Mouse (Mus musculus) thymus, adult 2 months (tissue): ENCODE results near the gene Ints3. TPM values are rescaled to one million over a fixed set of nuclear protein-coding genes. Genes with fewer than 3 reads are reported as not detected.

Experiments used
- DNase-seq: peaks from one replicate; pipeline ENCODE4 v3.0.0; 2021
- H3K27ac ChIP-seq: fragments of 200-500 bp; 2 replicates; pipeline ENCODE4 v1.5.1; 2012; ENCODE audit warnings: low read length, control low read depth; ENCODE audit not compliant: control insufficient read depth, insufficient read depth
- H3K27me3 ChIP-seq: fragments of 200-500 bp; 2 replicates; pipeline ENCODE4 v1.6.1; 2012; ENCODE audit warnings: mild to moderate bottlenecking, low read length, moderate library complexity, mixed read lengths; ENCODE audit not compliant: control insufficient read depth, insufficient read depth
- H3K36me3 ChIP-seq: fragments of 200-500 bp; 2 replicates; pipeline ENCODE4 v1.6.1; 2012; ENCODE audit warnings: mild to moderate bottlenecking, low read length, moderate library complexity; ENCODE audit not compliant: control insufficient read depth, insufficient read depth
- H3K4me1 ChIP-seq: fragments of 200-500 bp; replicated peaks from 2 replicates; pipeline ENCODE4 v1.6.1; 2012; ENCODE audit warnings: low read length; ENCODE audit not compliant: control insufficient read depth, insufficient read depth
- H3K4me3 ChIP-seq: fragments of 200-500 bp; 2 replicates; pipeline ENCODE4 v1.5.1; 2012; ENCODE audit warnings: mild to moderate bottlenecking, low read length, control low read depth, moderate library complexity; ENCODE audit not compliant: control insufficient read depth, insufficient read depth
- CTCF ChIP-seq: fragments of 200-500 bp; IDR thresholded peaks from 2 replicates; pipeline ENCODE4 v1.5.1; 2012; ENCODE audit warnings: mild to moderate bottlenecking, control low read depth, low read length, moderate library complexity, borderline replicate concordance; ENCODE audit not compliant: control insufficient read depth, poor library complexity, insufficient read depth; ENCODE audit errors: extremely low read depth
- POLR2A ChIP-seq: fragments of 200-500 bp; IDR thresholded peaks from 2 replicates; pipeline ENCODE4 v1.6.1; 2012; ENCODE audit warnings: mild to moderate bottlenecking, low read length, control low read depth, moderate library complexity; ENCODE audit not compliant: control insufficient read depth, poor library complexity, insufficient read depth; ENCODE audit errors: extremely low read depth
- WGBS: fragments of 180-500 bp; shearing (Covaris S2); methylation state at CpG from one replicate; pipeline ENCODE4 v1.1.7; 2018; 5-methylcytosine and 5-hydroxymethylcytosine counted together
- polyA plus RNA-seq: library from polyadenylated mRNA; depleted of rRNA; stranded (reverse); fragments of >200 nt; gene quantifications from 2 replicates; pipeline ENCODE4 v1.2.3, GENCODE M21; 2012

The Ints3 gene
- polyA plus RNA-seq, 1 experiment = 46.2 TPM

DNA sequence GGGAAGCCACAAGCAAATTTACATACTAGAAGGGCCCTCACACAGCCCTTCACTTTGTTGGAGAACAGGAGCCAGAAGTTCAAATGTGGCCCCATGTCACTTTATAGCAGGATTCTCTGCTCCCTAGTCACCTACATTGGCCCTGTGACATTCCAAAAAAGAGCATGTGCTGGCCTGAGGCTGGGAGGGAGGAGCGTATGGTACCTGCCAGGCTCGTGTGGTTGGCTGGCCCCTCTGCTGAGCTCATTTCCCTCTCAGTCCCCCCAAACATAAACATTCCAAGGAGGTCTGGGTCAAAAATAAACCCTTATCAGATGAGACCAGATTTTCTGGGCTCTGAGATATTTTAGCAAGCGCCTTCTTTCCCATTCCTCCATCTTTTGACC is 20.4 kb downstream of the Ints3 start:
- 95% methylated on average over 3 of the region's 3 CpGs for WGBS
- TF ChIP-seq CTCF (no peak), POLR2A (no peak)
- H3K27me3 ChIP-seq = no peaks in the 10 kb centered on the region
- no peak for DNase-seq
- H3K27ac ChIP-seq = no peak overlapping the region
- peaks cover 36% of the 10 kb centered on the region for H3K36me3 ChIP-seq
- no peak overlapping the region for H3K4me3 ChIP-seq
- H3K4me1 ChIP-seq = no peaks in the 10 kb centered on the region

DNA sequence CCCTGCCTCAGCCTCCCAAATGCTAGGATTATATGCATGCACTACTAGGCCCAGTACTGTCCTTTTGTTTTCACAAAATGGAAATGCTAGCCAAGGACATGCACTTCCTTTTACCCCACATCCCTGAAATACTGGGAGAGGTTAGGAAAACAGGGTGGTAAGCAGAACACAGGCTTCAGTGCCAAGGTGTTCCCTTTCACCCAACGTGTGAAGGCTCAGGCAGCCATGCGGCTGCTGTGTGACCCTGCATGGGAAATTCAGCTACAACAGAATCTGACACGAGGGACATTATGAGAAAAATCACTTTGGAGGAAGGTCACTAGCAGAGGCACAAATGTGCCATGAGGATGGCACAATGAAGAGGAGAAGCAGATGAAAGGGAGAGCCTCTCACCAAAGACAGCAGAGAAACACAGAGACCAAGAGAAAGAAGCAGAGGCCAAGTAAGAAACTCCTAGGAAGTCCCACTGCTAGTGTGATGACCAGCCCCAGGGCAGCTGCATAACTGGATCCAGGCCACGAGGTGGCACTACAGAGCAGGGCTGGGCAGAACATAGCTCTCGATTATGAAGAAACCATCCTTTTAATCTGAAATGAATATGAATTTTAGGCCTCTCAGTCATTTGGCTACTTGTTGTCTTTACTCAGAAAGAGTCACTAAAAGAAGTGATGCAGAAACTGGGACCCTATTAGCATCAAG is 21.0 kb downstream of the Ints3 start:
- 55% methylated on average over 5 of the region's 5 CpGs for WGBS
- H3K36me3 ChIP-seq = peaks cover 38% of the 10 kb centered on the region
- peak; percentile 64 for DNase-seq
- no peaks in the 10 kb centered on the region for H3K4me1 ChIP-seq
- no peak overlapping the region for H3K4me3 ChIP-seq
- no peak overlapping the region for H3K27ac ChIP-seq
- no peaks in the 10 kb centered on the region for H3K27me3 ChIP-seq
- TF ChIP-seq POLR2A (no peak), CTCF (peak; percentile 77; the same call in 1 of the 2 replicates)

DNA sequence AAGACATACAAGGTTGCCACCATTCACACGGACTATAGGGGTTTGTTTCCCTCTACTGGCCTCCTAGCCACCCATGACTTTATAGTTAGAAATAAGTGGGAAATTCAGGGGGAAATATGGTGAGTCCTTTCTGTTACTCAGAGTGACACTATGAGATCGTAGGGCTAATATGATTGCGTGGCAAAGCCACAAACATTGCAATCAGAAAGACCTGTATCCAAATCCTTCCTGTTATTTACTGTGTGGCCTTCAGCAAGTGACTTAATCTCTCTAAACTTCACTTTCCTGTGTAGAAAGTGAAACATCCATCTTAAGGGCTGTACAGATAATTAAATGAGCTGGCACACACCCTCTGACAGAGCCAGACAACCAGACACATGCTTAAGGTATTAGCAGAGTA is 24.7 kb downstream of the Ints3 start:
- TF ChIP-seq POLR2A = no peak
- no peak for TF ChIP-seq CTCF
- DNase-seq = no peak
- no peak overlapping the region for H3K4me3 ChIP-seq
- H3K27me3 ChIP-seq = no peaks in the 10 kb centered on the region
- no peaks in the 10 kb centered on the region for H3K4me1 ChIP-seq
- no peak overlapping the region for H3K27ac ChIP-seq
- WGBS = 72% methylated on average over 3 of the region's 3 CpGs
- peaks cover 48% of the 10 kb centered on the region for H3K36me3 ChIP-seq

- H3K4me3 ChIP-seq = no peak overlapping the region
- H3K36me3 ChIP-seq = peaks cover 62% of the 10 kb centered on the region
- TF ChIP-seq CTCF (no peak), POLR2A (no peak)
- WGBS = 98% methylated on average over 5 of the region's 5 CpGs
- no peak for DNase-seq
- H3K4me1 ChIP-seq = no peaks in the 10 kb centered on the region
- H3K27ac ChIP-seq = no peak overlapping the region
- H3K27me3 ChIP-seq = no peaks in the 10 kb centered on the region
These were observed 27.0 kb downstream of the Ints3 start for GRCm38 (mm10) chr3:90406414-90406813.

DNA sequence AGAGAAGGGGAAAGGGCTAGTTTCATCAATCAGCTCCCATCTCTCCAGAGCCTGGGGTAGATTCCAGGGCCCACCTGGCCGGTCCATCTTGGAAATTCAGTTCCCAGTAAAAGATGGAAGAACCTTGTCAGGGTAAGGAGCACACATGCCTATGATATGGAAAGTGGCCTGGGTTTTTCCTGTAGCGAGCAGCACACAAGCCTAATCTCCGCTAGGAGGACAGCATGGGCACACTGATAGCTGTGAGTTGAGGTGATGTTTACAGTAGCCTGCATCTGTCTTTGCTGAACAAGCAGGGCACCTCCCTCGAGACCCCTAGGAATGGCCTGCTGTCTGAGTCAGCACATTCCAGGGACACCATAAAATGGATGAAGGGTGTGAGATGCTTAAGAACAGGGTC is 28.8 kb downstream of the Ints3 start:
- DNase-seq = no peak
- H3K27ac ChIP-seq = no peak overlapping the region
- H3K36me3 ChIP-seq = peaks cover 80% of the 10 kb centered on the region
- H3K4me1 ChIP-seq = no peaks in the 10 kb centered on the region
- no peak overlapping the region for H3K4me3 ChIP-seq
- TF ChIP-seq CTCF (no peak), POLR2A (no peak)
- over 99% methylated on average over 4 of the region's 4 CpGs for WGBS
- no peaks in the 10 kb centered on the region for H3K27me3 ChIP-seq

DNA sequence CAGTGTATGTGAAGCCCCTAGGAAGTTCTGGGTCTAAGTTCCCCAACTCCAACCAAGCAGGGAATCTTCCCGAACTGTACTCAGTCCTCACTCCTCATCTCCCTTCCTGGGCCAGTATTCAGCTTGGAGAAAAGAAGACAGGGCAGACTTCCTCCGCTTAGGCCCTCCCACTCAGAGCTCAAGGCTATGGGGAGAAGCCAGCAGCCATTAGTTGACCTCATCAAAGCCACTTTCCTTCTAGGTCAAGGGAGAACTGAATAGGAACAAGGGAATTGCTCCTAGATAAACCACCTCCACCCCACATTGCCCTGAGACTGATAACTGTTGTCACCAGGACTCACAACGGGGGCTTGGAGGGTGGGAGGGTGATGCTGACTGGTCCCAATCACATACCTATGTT is 29.3 kb downstream of the Ints3 start:
- no peak overlapping the region for H3K4me3 ChIP-seq
- 94% methylated on average over 3 of the region's 3 CpGs for WGBS
- H3K36me3 ChIP-seq = peaks cover 82% of the 10 kb centered on the region
- TF ChIP-seq POLR2A = no peak
- no peak for TF ChIP-seq CTCF
- no peaks in the 10 kb centered on the region for H3K4me1 ChIP-seq
- no peak overlapping the region for H3K27ac ChIP-seq
- H3K27me3 ChIP-seq = no peaks in the 10 kb centered on the region
- DNase-seq = no peak

GRCm38 (mm10) chr3:90400993-90401392 is 32.4 kb downstream of the Ints3 start:
- TF ChIP-seq CTCF = no peak
- TF ChIP-seq POLR2A = no peak
- whole genome bisulfite sequencing = 92% methylated on average over 4 of the region's 4 CpGs
- peaks cover 63% of the 10 kb centered on the region for H3K36me3 ChIP-seq
- H3K4me3 ChIP-seq = no peak overlapping the region
- DNase-seq = no peak
- H3K27me3 ChIP-seq = no peaks in the 10 kb centered on the region
- H3K4me1 ChIP-seq = no peaks in the 10 kb centered on the region
- no peak overlapping the region for H3K27ac ChIP-seq
